Mouse (Mus musculus) heart, adult 2 months (tissue): ENCODE data around the gene Agtrap. TPM values are rescaled to one million over a fixed set of nuclear protein-coding genes. Genes with fewer than 3 reads are reported as not detected.

Source experiments
- DNase-seq, 2 experiments: peaks; one replicate each; pipeline ENCODE4 v3.0.0; 2021
- H3K27ac ChIP-seq: fragments of 200-600 bp; 2 replicates; pipeline ENCODE4 v1.8.1; 2022
- H3K27me3 ChIP-seq: fragments of 200-500 bp; 2 replicates; pipeline ENCODE4 v1.6.1; 2012; ENCODE audit warnings: mild to moderate bottlenecking, low read length, inconsistent platforms, mixed read lengths; ENCODE audit not compliant: control insufficient read depth, insufficient read depth
- H3K36me3 ChIP-seq: fragments of 200-500 bp; 2 replicates; pipeline ENCODE4 v1.6.1; 2012; ENCODE audit warnings: low read length, inconsistent platforms; ENCODE audit not compliant: control insufficient read depth, insufficient read depth
- H3K4me1 ChIP-seq: fragments of 200-500 bp; 2 replicates; pipeline ENCODE4 v1.6.1; 2011; ENCODE audit warnings: low read length; ENCODE audit not compliant: control insufficient read depth, insufficient read depth
- H3K4me3 ChIP-seq: fragments of 200-600 bp; 2 replicates; pipeline ENCODE4 v1.8.1; 2022
- H3K79me2 ChIP-seq: fragments of 200-500 bp; replicated peaks from 2 replicates; pipeline ENCODE4 v1.6.1; 2012; ENCODE audit warnings: mild to moderate bottlenecking, inconsistent platforms, low read length, moderate library complexity, mixed read lengths; ENCODE audit not compliant: control insufficient read depth, insufficient read depth
- H3K9ac ChIP-seq: fragments of 200-500 bp; 2 replicates; pipeline ENCODE4 v1.6.1; 2012; ENCODE audit warnings: low read depth, mild to moderate bottlenecking, control low read depth, inconsistent platforms, low read length, mixed read lengths
- CTCF ChIP-seq: fragments of 200-600 bp; IDR thresholded peaks from 2 replicates; pipeline ENCODE4 v1.8.1; 2022; ENCODE audit warnings: antibody characterized with exemption, mild to moderate bottlenecking, moderate library complexity
- EP300 ChIP-seq: fragments of 200-500 bp; IDR thresholded peaks from 2 replicates; pipeline ENCODE4 v1.6.1; 2011; ENCODE audit warnings: low read depth, low read length, control low read depth; ENCODE audit not compliant: insufficient read depth
- POLR2A ChIP-seq: fragments of 200-500 bp; IDR thresholded peaks from 2 replicates; pipeline ENCODE4 v1.6.1; 2011; ENCODE audit warnings: mild to moderate bottlenecking, low read depth, low read length, control low read depth; ENCODE audit not compliant: insufficient read depth
- WGBS: fragments of 180-500 bp; shearing (Covaris S2); methylation state at CpG from one replicate; pipeline ENCODE4 v1.1.7; 2018; 5-methylcytosine and 5-hydroxymethylcytosine counted together
- intact Hi-C: fragments of 180-260 bp; cut with DNase I; formaldehyde crosslinking; loops from one replicate; pipeline ENCODE4 v1.15.1; 2025
- polyA plus RNA-seq: library from polyadenylated mRNA; depleted of rRNA; stranded (reverse); fragments of >200 nt; gene quantifications from 2 replicates; pipeline ENCODE4 v1.2.3, GENCODE M21; 2012
- total RNA-seq, 2 experiments: library from RNA; stranded (reverse); gene quantifications; 2 replicates each; pipeline ENCODE4 v1.2.3; 2021

The Agtrap gene
- total and polyA plus RNA-seq, 3 experiments = 38.3 to 47.1 (median 40.2) TPM

DNA sequence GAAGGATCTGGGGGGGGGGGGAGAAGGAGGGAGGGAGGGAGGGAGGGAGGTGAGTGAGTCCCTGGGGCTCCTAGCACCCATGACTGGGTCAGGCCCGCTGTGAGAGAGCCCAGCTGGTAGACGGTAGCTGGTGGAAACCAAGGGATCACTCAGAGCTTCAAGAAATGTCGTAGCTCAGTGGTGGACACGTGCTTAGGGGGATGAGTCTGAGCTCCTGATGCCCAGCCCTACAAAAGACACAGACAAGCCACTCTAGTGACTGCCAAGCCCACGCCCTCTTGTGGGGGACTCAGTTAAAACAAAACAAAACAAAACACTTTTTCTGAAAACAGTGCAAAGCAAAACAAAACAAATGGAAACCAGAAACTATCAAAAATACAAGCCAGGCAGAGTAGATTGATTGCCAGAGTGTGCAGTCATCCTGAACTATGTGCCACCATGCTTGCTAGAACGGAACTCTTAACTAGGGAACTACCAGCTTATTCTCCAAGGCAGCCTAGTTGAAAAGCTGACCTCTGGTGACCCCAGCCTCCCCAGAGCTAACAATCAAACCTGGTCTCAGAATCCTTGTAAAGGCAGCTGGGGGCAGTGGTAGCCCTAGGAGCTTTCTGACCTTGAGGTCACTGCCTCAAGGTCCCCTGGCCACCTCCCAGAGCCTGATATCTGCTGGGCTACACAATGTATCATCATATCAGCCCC lies 22.0 kb downstream of the Agtrap start:
- Histone ChIP-seq H3K79me2 (no peaks in the 10 kb centered on the region), H3K4me1 (peaks cover 11% of the 10 kb centered on the region), H3K4me3 (no peak overlapping the region), H3K9ac (no peak overlapping the region), H3K27ac (peak overlapping the region; percentile 58), H3K27me3 (no peaks in the 10 kb centered on the region), H3K36me3 (no peaks in the 10 kb centered on the region)
- WGBS = 61% methylated on average over 6 of the region's 6 CpGs
- TF ChIP-seq POLR2A (no peak), CTCF (peak; percentile 45), EP300 (no peak)
- DNase-seq = no peak
- intact Hi-C loops = no loop called here

DNA sequence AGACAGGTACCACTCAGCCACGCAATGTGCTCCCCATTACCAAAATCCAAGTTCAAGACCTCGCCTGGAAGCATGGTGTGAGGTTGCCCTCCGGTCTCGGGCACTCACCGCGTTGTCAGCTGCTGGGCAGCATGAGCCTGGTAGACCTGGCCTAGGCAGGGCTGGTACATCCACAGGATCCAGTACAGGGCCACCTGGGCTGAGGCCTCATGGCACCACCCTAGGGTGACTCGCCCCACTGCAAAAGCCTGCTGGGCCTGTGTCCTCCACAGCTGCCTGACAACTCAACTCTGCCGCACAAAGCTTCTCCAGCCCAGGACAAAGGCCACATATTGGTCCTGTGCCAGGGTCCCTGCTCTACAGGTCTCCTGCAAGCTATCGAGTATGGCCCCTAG lies 26.7 kb downstream of the Agtrap start:
- no peaks in the 10 kb centered on the region for H3K79me2 ChIP-seq
- no peak overlapping the region for H3K27ac ChIP-seq
- TF ChIP-seq CTCF = no peak
- no peak for TF ChIP-seq EP300
- TF ChIP-seq POLR2A = no peak
- peaks cover 10% of the 10 kb centered on the region for H3K4me1 ChIP-seq
- H3K4me3 ChIP-seq = no peak overlapping the region
- DNase-seq = no peak
- WGBS = 89% methylated on average over 9 of the region's 9 CpGs
- intact Hi-C loops = no loop called here
- H3K9ac ChIP-seq = no peak overlapping the region
- no peaks in the 10 kb centered on the region for H3K27me3 ChIP-seq
- no peaks in the 10 kb centered on the region; the same call in 1 of the 2 replicates for H3K36me3 ChIP-seq

DNA sequence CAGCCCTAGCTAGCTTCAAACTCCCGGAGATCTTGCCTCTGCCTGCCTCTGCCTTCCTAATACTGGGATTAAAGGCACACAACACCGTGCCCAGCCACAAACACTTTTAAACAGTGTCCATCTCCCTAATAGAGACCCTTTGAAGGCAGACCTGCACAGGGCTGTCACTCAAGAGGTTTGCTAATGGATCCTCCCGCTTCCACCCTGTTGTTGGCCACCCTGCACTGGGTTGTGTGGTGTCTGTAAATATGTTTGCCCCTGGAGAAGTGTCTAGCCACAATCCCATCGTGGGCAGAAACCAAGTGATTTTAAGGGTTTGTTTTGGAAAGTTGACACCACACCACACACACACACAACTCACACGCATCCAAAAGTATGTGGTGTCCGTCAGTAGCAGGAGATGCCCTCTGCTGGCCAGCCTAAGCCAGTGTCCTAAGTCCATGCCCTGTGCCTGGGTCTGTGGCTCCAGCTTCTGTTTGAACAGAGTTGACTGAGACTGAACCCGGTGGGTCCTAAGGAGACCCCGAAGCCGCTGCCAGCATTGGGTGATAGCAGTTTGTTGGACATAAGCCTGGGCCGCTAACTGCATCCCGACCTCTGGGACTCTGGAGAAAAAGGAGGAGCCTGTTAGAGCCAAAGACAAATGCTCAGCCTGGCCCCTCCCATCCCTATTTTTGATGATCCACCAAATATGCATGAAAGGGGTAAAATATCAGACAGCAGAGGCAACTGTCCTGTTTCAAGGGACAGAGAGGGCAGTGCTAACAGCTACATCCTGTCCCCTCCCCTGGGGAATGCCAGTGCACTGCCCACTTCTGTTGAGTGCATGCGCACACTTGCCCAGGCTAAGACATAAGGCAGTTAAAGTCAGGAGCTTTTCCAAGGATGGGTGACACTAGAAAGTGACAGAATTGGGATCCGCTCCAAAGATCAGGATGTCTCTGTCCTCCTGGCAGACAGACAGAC lies 27.4 kb downstream of the Agtrap start:
- H3K4me1 ChIP-seq = peaks cover 7% of the 10 kb centered on the region
- no peak overlapping the region for H3K27ac ChIP-seq
- no peak overlapping the region for H3K9ac ChIP-seq
- no peak overlapping the region for H3K4me3 ChIP-seq
- TF ChIP-seq CTCF (peak; percentile 74), POLR2A (no peak), EP300 (peak; percentile 50; the same call in 1 of the 2 replicates)
- H3K27me3 ChIP-seq = no peaks in the 10 kb centered on the region
- intact Hi-C loops = no loop called here
- 35% methylated on average over 13 of the region's 13 CpGs for WGBS
- DNase-seq = peak; percentile 33 to 48
- no peaks in the 10 kb centered on the region; the same call in 1 of the 2 replicates for H3K36me3 ChIP-seq
- no peaks in the 10 kb centered on the region for H3K79me2 ChIP-seq

DNA sequence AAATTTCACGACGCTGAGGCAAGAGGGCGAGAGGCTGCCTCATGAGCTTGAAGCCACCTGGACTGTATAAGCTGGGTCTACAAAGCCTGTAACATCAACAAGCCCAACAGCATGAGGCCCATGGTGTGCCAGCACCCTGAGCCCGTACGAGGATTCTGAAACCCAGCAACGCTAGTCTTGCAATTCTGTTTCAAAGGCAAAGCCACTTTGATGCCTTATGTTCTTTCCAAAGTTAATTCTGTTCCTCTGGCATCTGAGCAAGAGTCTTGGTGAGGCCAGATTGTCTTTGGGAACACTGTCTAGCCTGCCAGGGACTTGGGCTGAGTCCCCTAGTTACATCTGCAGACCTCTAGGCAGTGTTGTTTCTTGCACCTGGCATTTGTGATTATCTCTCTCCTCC lies 28.8 kb downstream of the Agtrap start:
- intact Hi-C loops = no loop called here
- no peak for TF ChIP-seq CTCF
- no peak for TF ChIP-seq POLR2A
- TF ChIP-seq EP300 = no peak
- DNase-seq = no peak
- H3K27ac ChIP-seq = no peak overlapping the region
- H3K36me3 ChIP-seq = no peaks in the 10 kb centered on the region; the same call in 1 of the 2 replicates
- peaks cover 7% of the 10 kb centered on the region for H3K4me1 ChIP-seq
- H3K4me3 ChIP-seq = no peak overlapping the region
- no peak overlapping the region for H3K9ac ChIP-seq
- H3K27me3 ChIP-seq = no peaks in the 10 kb centered on the region
- 85% methylated on average over 6 of the region's 6 CpGs for WGBS
- H3K79me2 ChIP-seq = no peaks in the 10 kb centered on the region

DNA sequence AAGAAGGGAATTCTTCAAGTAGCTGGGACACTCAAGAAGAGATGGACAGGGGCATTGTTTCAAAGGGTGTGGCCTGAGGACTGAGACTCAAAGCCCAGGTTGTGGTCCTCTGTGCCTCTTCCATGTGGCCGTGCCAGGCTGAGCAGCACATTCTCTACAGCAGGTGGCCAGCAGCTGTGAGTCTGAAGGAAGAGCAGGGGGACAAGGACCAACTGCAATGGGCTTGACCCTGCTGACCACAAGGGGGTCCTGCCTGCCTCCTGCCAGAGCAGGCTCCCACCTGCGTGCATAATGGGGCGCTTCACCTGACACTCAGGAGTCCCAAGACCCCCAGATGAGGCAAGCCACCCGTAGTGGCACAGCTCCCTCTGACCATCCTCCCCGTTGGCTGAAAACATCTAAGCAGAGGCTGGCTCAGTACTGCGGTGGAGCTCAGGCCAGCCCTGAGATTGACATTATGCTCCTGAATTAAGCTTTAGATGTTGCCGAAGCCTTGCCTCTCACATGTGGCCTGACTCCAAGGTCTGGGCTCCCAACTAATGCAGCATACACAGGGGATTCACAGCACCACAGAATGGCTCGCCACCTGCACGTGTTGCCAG lies 29.5 kb downstream of the Agtrap start:
- H3K79me2 ChIP-seq = no peaks in the 10 kb centered on the region
- no peak overlapping the region for H3K4me3 ChIP-seq
- no peak overlapping the region for H3K9ac ChIP-seq
- no peak overlapping the region for H3K27ac ChIP-seq
- intact Hi-C loops = no loop called here
- DNase-seq = no peak
- WGBS = 88% methylated on average over 9 of the region's 9 CpGs
- no peaks in the 10 kb centered on the region; the same call in 1 of the 2 replicates for H3K36me3 ChIP-seq
- TF ChIP-seq CTCF (no peak), POLR2A (no peak), EP300 (no peak)
- no peaks in the 10 kb centered on the region for H3K27me3 ChIP-seq
- peaks cover 7% of the 10 kb centered on the region for H3K4me1 ChIP-seq
